Mouse (Mus musculus): ENCODE data around the gene Steap3. TPM values are rescaled to one million over a fixed set of nuclear protein-coding genes. Genes with fewer than 3 reads are reported as not detected.
"Not testable (repeated sequence)": the region's sequence is repeated elsewhere in the genome, so short reads cannot be mapped to it uniquely, and the experiment has no call there.

Gene Steap3
- 2.8 and 3.0 TPM in 2 replicates for polyA plus RNA-seq (2014; fragmentation: Nextera tagmentation; extraction: Ambion mirVana)

GRCm38 (mm10) chr1:120272605-120273004 lies at the start of gene Steap3:
TSS of gene Steap3 (minus strand) at chr1:120272705.
- WGBS: 91% methylated on average over 5 of the region's 5 CpGs
- ATAC-seq (ENCODE audit: insufficient read depth, low FRiP score, low TSS enrichment) (no peak), DNase-seq (ENCODE audit: low spot score) (no peak)
- Histone ChIP-seq H3K36me3 (ENCODE audit: control insufficient read depth, insufficient read depth, low read length) (no peaks in the 10 kb centered on the region), H3K27ac (ENCODE audit: low read depth, low read length) (no peak within 1 kb of the TSS), H3K9ac (ENCODE audit: low read length) (no peak within 1 kb of the TSS), H3K27me3 (ENCODE audit: control insufficient read depth, insufficient read depth, low read length) (no peaks in the 10 kb centered on the region), H3K4me3 (ENCODE audit: low read depth, low read length) (no peak within 1 kb of the TSS), H3K4me1 (ENCODE audit: control insufficient read depth, insufficient read depth, low read length) (no peaks in the 10 kb centered on the region), H3K9me3 (ENCODE audit: control insufficient read depth, low read length) (no peaks in the 10 kb centered on the region), H3K4me2 (ENCODE audit: low read depth) (no peak within 1 kb of the TSS)

GRCm38 (mm10) chr1:120321270-120322021 lies 48.9 kb upstream of the Steap3 start:
- Histone ChIP-seq H3K27me3 (ENCODE audit: control insufficient read depth, insufficient read depth, low read length) (no peaks in the 10 kb centered on the region), H3K9ac (ENCODE audit: low read length) (no peak overlapping the region), H3K36me3 (ENCODE audit: control insufficient read depth, insufficient read depth, low read length) (no peaks in the 10 kb centered on the region), H3K4me1 (ENCODE audit: control insufficient read depth, insufficient read depth, low read length) (no peaks in the 10 kb centered on the region), H3K27ac (ENCODE audit: low read depth, low read length) (no peak overlapping the region), H3K9me3 (ENCODE audit: control insufficient read depth, low read length) (no peaks in the 10 kb centered on the region), H3K4me3 (ENCODE audit: low read depth, low read length) (no peak overlapping the region), H3K4me2 (ENCODE audit: low read depth) (no peak overlapping the region)
- 83% methylated on average over 16 of the region's 16 CpGs for WGBS
- DNase-seq (ENCODE audit: low spot score): no peak
- no peak for ATAC-seq (ENCODE audit: insufficient read depth, low FRiP score, low TSS enrichment)

- H3K27ac ChIP-seq (ENCODE audit: low read depth, low read length): no peak overlapping the region
- H3K27me3 ChIP-seq (ENCODE audit: control insufficient read depth, insufficient read depth, low read length): no peaks in the 10 kb centered on the region
- H3K4me2 ChIP-seq (ENCODE audit: low read depth): no peak overlapping the region
- 77% methylated on average over 2 of the region's 2 CpGs for WGBS
- H3K9me3 ChIP-seq (ENCODE audit: control insufficient read depth, low read length): no peaks in the 10 kb centered on the region
- no peak overlapping the region for H3K4me3 ChIP-seq (ENCODE audit: low read depth, low read length)
- ATAC-seq (ENCODE audit: insufficient read depth, low FRiP score, low TSS enrichment) (no peak), DNase-seq (ENCODE audit: low spot score) (no peak)
- no peaks in the 10 kb centered on the region for H3K4me1 ChIP-seq (ENCODE audit: control insufficient read depth, insufficient read depth, low read length)
- H3K9ac ChIP-seq (ENCODE audit: low read length): no peak overlapping the region
- H3K36me3 ChIP-seq (ENCODE audit: control insufficient read depth, insufficient read depth, low read length): no peaks in the 10 kb centered on the region
Observed at GRCm38 (mm10) chr1:120305801-120306200, 33.3 kb upstream of the Steap3 start.

- H3K27ac ChIP-seq (ENCODE audit: low read depth, low read length): no peak overlapping the region
- no peaks in the 10 kb centered on the region for H3K9me3 ChIP-seq (ENCODE audit: control insufficient read depth, low read length)
- H3K4me3 ChIP-seq (ENCODE audit: low read depth, low read length): no peak overlapping the region
- H3K4me1 ChIP-seq (ENCODE audit: control insufficient read depth, insufficient read depth, low read length): no peaks in the 10 kb centered on the region
- no peak overlapping the region for H3K4me2 ChIP-seq (ENCODE audit: low read depth)
- DNase-seq (ENCODE audit: low spot score): no peak
- WGBS: 93% methylated on average over 2 of the region's 2 CpGs
- ATAC-seq (ENCODE audit: insufficient read depth, low FRiP score, low TSS enrichment): no peak
- no peak overlapping the region for H3K9ac ChIP-seq (ENCODE audit: low read length)
- no peaks in the 10 kb centered on the region for H3K36me3 ChIP-seq (ENCODE audit: control insufficient read depth, insufficient read depth, low read length)
- no peaks in the 10 kb centered on the region for H3K27me3 ChIP-seq (ENCODE audit: control insufficient read depth, insufficient read depth, low read length)
Observed at GRCm38 (mm10) chr1:120296936-120297335, 24.4 kb upstream of the Steap3 start.

GRCm38 (mm10) chr1:120293803-120294202 lies 21.3 kb upstream of the Steap3 start:
- Histone ChIP-seq H3K4me1 (ENCODE audit: control insufficient read depth, insufficient read depth, low read length) (no peaks in the 10 kb centered on the region), H3K9me3 (ENCODE audit: control insufficient read depth, low read length) (no peaks in the 10 kb centered on the region), H3K4me2 (ENCODE audit: low read depth) (no peak overlapping the region), H3K4me3 (ENCODE audit: low read depth, low read length) (no peak overlapping the region), H3K9ac (ENCODE audit: low read length) (no peak overlapping the region), H3K27me3 (ENCODE audit: control insufficient read depth, insufficient read depth, low read length) (no peaks in the 10 kb centered on the region), H3K36me3 (ENCODE audit: control insufficient read depth, insufficient read depth, low read length) (no peaks in the 10 kb centered on the region), H3K27ac (ENCODE audit: low read depth, low read length) (no peak overlapping the region)
- no peak for DNase-seq (ENCODE audit: low spot score)
- WGBS: 60% methylated on average over 1 of the region's 1 CpGs
- ATAC-seq (ENCODE audit: insufficient read depth, low FRiP score, low TSS enrichment): no peak

- H3K9me3 ChIP-seq (ENCODE audit: control insufficient read depth, low read length): no peaks in the 10 kb centered on the region
Observed at GRCm38 (mm10) chr1:120291709-120292108, 19.2 kb upstream of the Steap3 start.

GRCm38 (mm10) chr1:120289843-120290242 lies 17.3 kb upstream of the Steap3 start:
- Histone ChIP-seq H3K4me3 (ENCODE audit: low read depth, low read length) (no peak overlapping the region), H3K36me3 (ENCODE audit: control insufficient read depth, insufficient read depth, low read length) (no peaks in the 10 kb centered on the region), H3K27ac (ENCODE audit: low read depth, low read length) (no peak overlapping the region), H3K4me1 (ENCODE audit: control insufficient read depth, insufficient read depth, low read length) (no peaks in the 10 kb centered on the region), H3K4me2 (ENCODE audit: low read depth) (no peak overlapping the region), H3K27me3 (ENCODE audit: control insufficient read depth, insufficient read depth, low read length) (no peaks in the 10 kb centered on the region), H3K9me3 (ENCODE audit: control insufficient read depth, low read length) (no peaks in the 10 kb centered on the region), H3K9ac (ENCODE audit: low read length) (no peak overlapping the region)
- ATAC-seq (ENCODE audit: insufficient read depth, low FRiP score, low TSS enrichment): no peak
- 73% methylated on average over 2 of the region's 2 CpGs for WGBS
- DNase-seq (ENCODE audit: low spot score): no peak

More at GRCm38 (mm10) chr1:120291709-120292108, 19.2 kb upstream of the Steap3 start:
- no peaks in the 10 kb centered on the region for H3K4me1 ChIP-seq (ENCODE audit: control insufficient read depth, insufficient read depth, low read length)
- 91% methylated on average over 3 of the region's 3 CpGs for WGBS
- DNase-seq (ENCODE audit: low spot score) (no peak), ATAC-seq (ENCODE audit: insufficient read depth, low FRiP score, low TSS enrichment) (no peak)
- no peak overlapping the region for H3K9ac ChIP-seq (ENCODE audit: low read length)
- H3K4me3 ChIP-seq (ENCODE audit: low read depth, low read length): no peak overlapping the region
- H3K36me3 ChIP-seq (ENCODE audit: control insufficient read depth, insufficient read depth, low read length): no peaks in the 10 kb centered on the region
- no peaks in the 10 kb centered on the region for H3K27me3 ChIP-seq (ENCODE audit: control insufficient read depth, insufficient read depth, low read length)
- H3K27ac ChIP-seq (ENCODE audit: low read depth, low read length): no peak overlapping the region
- H3K4me2 ChIP-seq (ENCODE audit: low read depth): no peak overlapping the region

GRCm38 (mm10) chr1:120287679-120288078 lies 15.2 kb upstream of the Steap3 start:
- 37% methylated on average over 4 of the region's 4 CpGs for WGBS
- no peak overlapping the region for H3K27ac ChIP-seq (ENCODE audit: low read depth, low read length)
- no peaks in the 10 kb centered on the region for H3K27me3 ChIP-seq (ENCODE audit: control insufficient read depth, insufficient read depth, low read length)
- no peak for ATAC-seq (ENCODE audit: insufficient read depth, low FRiP score, low TSS enrichment)
- DNase-seq (ENCODE audit: low spot score): no peak
- H3K4me3 ChIP-seq (ENCODE audit: low read depth, low read length): no peak overlapping the region
- no peaks in the 10 kb centered on the region for H3K36me3 ChIP-seq (ENCODE audit: control insufficient read depth, insufficient read depth, low read length)
- no peak overlapping the region for H3K4me2 ChIP-seq (ENCODE audit: low read depth)
- no peaks in the 10 kb centered on the region for H3K9me3 ChIP-seq (ENCODE audit: control insufficient read depth, low read length)
- no peak overlapping the region for H3K9ac ChIP-seq (ENCODE audit: low read length)
- no peaks in the 10 kb centered on the region for H3K4me1 ChIP-seq (ENCODE audit: control insufficient read depth, insufficient read depth, low read length)

GRCm38 (mm10) chr1:120276058-120276457 lies 3.6 kb upstream of the Steap3 start:
- not testable (repeated sequence) for DNase-seq (ENCODE audit: low spot score); H3K9me3 ChIP-seq (ENCODE audit: control insufficient read depth, low read length); H3K4me2 ChIP-seq (ENCODE audit: low read depth); H3K4me1 ChIP-seq (ENCODE audit: control insufficient read depth, insufficient read depth, low read length); H3K36me3 ChIP-seq (ENCODE audit: control insufficient read depth, insufficient read depth, low read length); H3K4me3 ChIP-seq (ENCODE audit: low read depth, low read length); H3K27ac ChIP-seq (ENCODE audit: low read depth, low read length); H3K27me3 ChIP-seq (ENCODE audit: control insufficient read depth, insufficient read depth, low read length); H3K9ac ChIP-seq (ENCODE audit: low read length); ATAC-seq (ENCODE audit: insufficient read depth, low FRiP score, low TSS enrichment)
- 82% methylated on average over 1 of the region's 1 CpGs for WGBS

Data from neural tube, embryonic 11.5 days (tissue).